Mouse (Mus musculus) forebrain, embryonic 14.5 days (tissue): ENCODE measurements at regions not wholly inside any gene's neighbourhood (a gene's known extent, or its start where the extent isn't known, plus 50 kb on each side); places are given as distances from the start of the nearest gene placed in this dataset.
"Not testable (repeated sequence)": the region's sequence is repeated elsewhere in the genome, so short reads cannot be mapped to it uniquely, and the experiment has no call there.

ENCODE experiments used
- ATAC-seq: fragments of 200-750 bp; cut with Nextera tagmentation; 2 replicates; pipeline ENCODE4 v1.8.0; 2017; ENCODE audit warnings: mild to moderate bottlenecking, moderate library complexity
- DNase-seq: peaks from one replicate; pipeline ENCODE4 v3.0.0-alpha.2; 2015; ENCODE audit warnings: low spot score
- H3K27ac ChIP-seq: fragments of 300-500 bp; sonication (generic); 2 replicates; pipeline ENCODE4 v1.5.1; 2014; ENCODE audit warnings: low read depth, mild to moderate bottlenecking, control low read depth, low read length, moderate library complexity
- H3K27me3 ChIP-seq: fragments of 300-500 bp; sonication (generic); replicated peaks from 2 replicates; pipeline ENCODE4 v1.6.1; 2014; ENCODE audit warnings: low read length, control low read depth, mixed read lengths; ENCODE audit not compliant: control insufficient read depth, insufficient read depth
- H3K36me3 ChIP-seq: fragments of 300-500 bp; sonication (generic); 2 replicates; pipeline ENCODE4 v1.6.1; 2014; ENCODE audit warnings: low read length, control low read depth; ENCODE audit not compliant: control insufficient read depth, insufficient read depth
- H3K4me1 ChIP-seq: fragments of 300-500 bp; sonication (generic); 2 replicates; pipeline ENCODE4 v1.6.1; 2014; ENCODE audit warnings: antibody characterized with exemption, low read length, control low read depth; ENCODE audit not compliant: control insufficient read depth, insufficient read depth
- H3K4me2 ChIP-seq: fragments of 300-500 bp; sonication (generic); 2 replicates; pipeline ENCODE4 v1.6.1; 2014; ENCODE audit warnings: mild to moderate bottlenecking, control low read depth, low read length
- H3K4me3 ChIP-seq: fragments of 300-500 bp; sonication (generic); 2 replicates; pipeline ENCODE4 v1.5.1; 2014; ENCODE audit warnings: low read depth, low read length, control low read depth
- H3K9ac ChIP-seq: fragments of 300-500 bp; sonication (generic); 2 replicates; pipeline ENCODE4 v1.6.1; 2014; ENCODE audit warnings: mild to moderate bottlenecking, low read length, control low read depth, moderate library complexity
- H3K9me3 ChIP-seq: fragments of 300-500 bp; sonication (generic); replicated peaks from 2 replicates; pipeline ENCODE4 v1.6.1; 2016; ENCODE audit warnings: low read length, control low read depth, mixed read lengths; ENCODE audit not compliant: control insufficient read depth
- WGBS: fragments of 180-500 bp; shearing (Covaris S2); extraction: QIAGEN DNeasy Blood & Tissue Kit; methylation state at CpG from one replicate; pipeline ENCODE4 v1.1.7; 2014; 5-methylcytosine and 5-hydroxymethylcytosine counted together

- DNase-seq (peak; percentile 77), ATAC-seq (no peak)
- no peak overlapping the region for H3K9ac ChIP-seq
- no peak overlapping the region for H3K27ac ChIP-seq
- H3K4me3 ChIP-seq = no peak overlapping the region
- H3K9me3 ChIP-seq = no peaks in the 10 kb centered on the region
- H3K4me1 ChIP-seq = peaks cover 8% of the 10 kb centered on the region; the same call in 1 of the 2 replicates
- no peak overlapping the region for H3K4me2 ChIP-seq
- H3K36me3 ChIP-seq = no peaks in the 10 kb centered on the region
- no peaks in the 10 kb centered on the region for H3K27me3 ChIP-seq
- WGBS = 21% methylated on average over 7 of the region's 7 CpGs
These were observed 169.2 kb upstream of the Kit start for GRCm38 (mm10) chr5:75405496-75405895.

GRCm38 (mm10) chr5:75407686-75408085 is 167.0 kb upstream of the Kit start:
- WGBS = 8% methylated on average over 10 of the region's 10 CpGs
- Histone ChIP-seq H3K4me1 (peaks cover 8% of the 10 kb centered on the region; the same call in 1 of the 2 replicates), H3K36me3 (no peaks in the 10 kb centered on the region), H3K27ac (no peak overlapping the region), H3K9ac (no peak overlapping the region), H3K4me3 (no peak overlapping the region), H3K4me2 (no peak overlapping the region), H3K27me3 (no peaks in the 10 kb centered on the region), H3K9me3 (no peaks in the 10 kb centered on the region)
- DNase-seq (no peak), ATAC-seq (no peak)

GRCm38 (mm10) chr5:75410240-75411186 is 164.2 kb upstream of the Kit start:
- Histone ChIP-seq H3K4me3 (no peak overlapping the region), H3K36me3 (no peaks in the 10 kb centered on the region), H3K4me2 (peak overlapping the region; percentile 20; the same call in 1 of the 2 replicates), H3K27me3 (no peaks in the 10 kb centered on the region), H3K27ac (no peak overlapping the region), H3K4me1 (peaks cover 7% of the 10 kb centered on the region; the same call in 1 of the 2 replicates), H3K9me3 (no peaks in the 10 kb centered on the region), H3K9ac (no peak overlapping the region; the same call in 1 of the 2 replicates)
- ATAC-seq = peak; percentile 90; the same call in 1 of the 2 replicates
- 56% methylated on average over 24 of the region's 24 CpGs for WGBS
- peak; percentile 82 for DNase-seq

GRCm38 (mm10) chr5:75419282-75419681 is 155.4 kb upstream of the Kit start:
- not testable (repeated sequence) for DNase-seq, H3K9ac ChIP-seq, H3K27me3 ChIP-seq, H3K36me3 ChIP-seq, H3K27ac ChIP-seq, H3K4me2 ChIP-seq, H3K4me1 ChIP-seq, ATAC-seq, H3K9me3 ChIP-seq, H3K4me3 ChIP-seq
- 97% methylated on average over 1 of the region's 2 CpGs for WGBS

GRCm38 (mm10) chr5:75432885-75433284 is 141.8 kb upstream of the Kit start:
- H3K9ac ChIP-seq = no peak overlapping the region
- ATAC-seq (no peak), DNase-seq (no peak)
- no peaks in the 10 kb centered on the region for H3K27me3 ChIP-seq
- H3K4me1 ChIP-seq = no peaks in the 10 kb centered on the region
- no peak overlapping the region for H3K4me2 ChIP-seq
- no peak overlapping the region for H3K27ac ChIP-seq
- H3K9me3 ChIP-seq = no peaks in the 10 kb centered on the region
- H3K36me3 ChIP-seq = no peaks in the 10 kb centered on the region
- WGBS = 81% methylated on average over 2 of the region's 2 CpGs
- no peak overlapping the region for H3K4me3 ChIP-seq

GRCm38 (mm10) chr5:75437924-75438323 is 136.8 kb upstream of the Kit start:
- Histone ChIP-seq H3K27me3 (no peaks in the 10 kb centered on the region), H3K27ac (no peak overlapping the region), H3K9me3 (no peaks in the 10 kb centered on the region), H3K4me1 (no peaks in the 10 kb centered on the region), H3K9ac (no peak overlapping the region), H3K4me3 (no peak overlapping the region), H3K4me2 (no peak overlapping the region), H3K36me3 (no peaks in the 10 kb centered on the region)
- no peak for DNase-seq
- ATAC-seq = no peak
- WGBS = 69% methylated on average over 5 of the region's 5 CpGs

GRCm38 (mm10) chr5:75444024-75444604 is 130.6 kb upstream of the Kit start:
- H3K27ac ChIP-seq = no peak overlapping the region
- H3K4me3 ChIP-seq = no peak overlapping the region
- H3K4me1 ChIP-seq = no peaks in the 10 kb centered on the region
- H3K9me3 ChIP-seq = no peaks in the 10 kb centered on the region
- DNase-seq (peak; percentile 10), ATAC-seq (no peak)
- H3K36me3 ChIP-seq = no peaks in the 10 kb centered on the region
- no peak overlapping the region for H3K4me2 ChIP-seq
- H3K9ac ChIP-seq = no peak overlapping the region
- WGBS = 82% methylated on average over 3 of the region's 3 CpGs
- H3K27me3 ChIP-seq = no peaks in the 10 kb centered on the region

GRCm38 (mm10) chr5:75446386-75446785 is 128.3 kb upstream of the Kit start:
- no peak overlapping the region for H3K27ac ChIP-seq
- no peak for DNase-seq
- WGBS = 75% methylated on average over 1 of the region's 1 CpGs
- H3K4me1 ChIP-seq = no peaks in the 10 kb centered on the region
- no peak for ATAC-seq
- H3K9ac ChIP-seq = no peak overlapping the region
- no peaks in the 10 kb centered on the region for H3K27me3 ChIP-seq
- no peak overlapping the region for H3K4me3 ChIP-seq
- H3K36me3 ChIP-seq = no peaks in the 10 kb centered on the region
- no peaks in the 10 kb centered on the region for H3K9me3 ChIP-seq
- H3K4me2 ChIP-seq = no peak overlapping the region
